Mouse (Mus musculus) adrenal gland, postnatal 4 days (tissue): ENCODE data around the gene Cntnap2. TPM values are rescaled to one million over a fixed set of nuclear protein-coding genes. Genes with fewer than 3 reads are reported as not detected.
"Not testable (repeated sequence)": the region's sequence is repeated elsewhere in the genome, so short reads cannot be mapped to it uniquely, and the experiment has no call there.

Experiments
- DNase-seq, 2 experiments: peaks; one replicate each; pipeline ENCODE4 v3.0.0; 2021 to 2022; ENCODE audit warnings: low spot score in 2 of 2, mixed read lengths in 2 of 2
- total RNA-seq, 2 experiments: library from RNA; stranded (reverse); gene quantifications; 2 replicates each; pipeline ENCODE4 v1.2.3; 2021

Gene Cntnap2
- total RNA-seq, 2 experiments from 2014 or later: 4.9 to 5.3 TPM

DNA sequence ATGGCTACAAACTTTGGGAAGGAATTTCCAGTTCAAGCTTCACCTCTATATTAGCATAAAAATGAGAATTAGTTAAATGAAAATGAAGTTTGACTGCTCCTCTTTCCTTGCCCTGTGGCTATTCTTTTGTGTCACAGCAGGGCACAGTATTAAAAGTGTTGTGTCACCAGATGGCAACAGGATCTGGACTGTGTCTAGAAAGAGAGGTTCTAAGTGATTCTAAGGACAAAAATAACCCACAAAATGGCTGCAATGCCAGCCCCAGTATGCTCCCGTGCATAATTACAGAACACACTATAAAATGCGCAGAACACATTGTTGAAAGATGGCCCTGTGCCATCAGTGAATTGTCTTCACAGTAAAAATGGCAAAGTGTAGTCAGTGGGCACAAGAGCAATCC is 1146.4 kb downstream of the Cntnap2 start:
- no peak for DNase-seq

DNA sequence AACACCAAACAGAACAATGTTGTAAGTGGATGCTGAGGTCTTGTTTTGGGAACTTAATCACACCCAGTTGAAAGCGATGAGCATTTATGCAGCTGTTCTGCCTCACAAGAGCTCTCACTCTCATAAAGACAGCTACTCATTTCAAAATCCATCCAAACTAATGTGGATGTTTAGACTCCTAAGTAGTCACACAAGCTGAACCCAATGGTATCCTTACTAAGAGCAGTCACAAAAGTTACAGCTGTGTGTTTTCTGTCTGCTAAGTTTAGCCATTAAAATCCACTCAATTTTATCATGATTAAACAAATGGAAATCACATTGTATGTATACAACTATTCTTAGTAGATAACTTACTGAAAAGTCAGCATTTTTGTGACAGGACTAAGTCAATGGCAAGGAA is 1173.7 kb downstream of the Cntnap2 start:
- no peak for DNase-seq

- no peak for DNase-seq
Observed at GRCm38 (mm10) chr6:46240349-46240748, 1181.2 kb downstream of the Cntnap2 start.

GRCm38 (mm10) chr6:46263171-46263570 is 1204.0 kb downstream of the Cntnap2 start:
- no peak for DNase-seq

DNA sequence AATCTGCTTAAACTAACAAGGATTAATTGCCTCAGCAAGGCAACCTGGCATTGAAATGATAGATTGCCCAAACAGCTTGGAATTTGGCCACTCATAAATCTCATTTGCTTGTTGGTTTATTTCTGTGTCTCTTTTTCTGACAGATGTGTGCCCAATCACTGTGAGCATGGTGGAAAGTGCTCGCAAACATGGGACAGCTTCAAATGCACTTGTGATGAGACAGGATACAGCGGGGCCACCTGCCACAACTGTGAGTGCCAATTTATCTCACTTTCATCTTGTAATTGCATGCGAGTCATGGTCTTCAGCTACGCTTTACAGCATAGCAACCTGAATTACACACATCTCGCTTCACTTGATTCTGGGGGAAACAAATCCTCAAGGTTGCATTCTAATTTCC is 1287.8 kb downstream of the Cntnap2 start:
- no peak for DNase-seq

DNA sequence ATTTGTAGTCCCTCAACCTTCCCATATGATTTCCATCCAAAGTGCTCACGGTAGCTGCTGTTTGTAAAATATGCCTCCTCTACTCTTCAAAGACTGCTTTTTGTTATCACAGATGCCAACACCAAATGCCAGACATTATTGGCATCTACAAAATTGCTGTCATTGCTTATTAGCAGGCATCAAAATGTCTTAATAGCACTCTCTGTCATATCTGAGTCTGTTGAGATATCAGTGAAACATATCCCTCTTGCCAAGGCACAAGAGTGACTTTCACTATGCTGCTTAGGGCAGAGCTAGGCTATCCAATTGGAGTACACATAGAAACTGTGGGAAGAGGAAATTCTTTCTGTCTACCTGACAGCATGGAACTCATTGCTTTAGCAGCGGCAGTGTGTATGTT is 1301.9 kb downstream of the Cntnap2 start:
- no peak for DNase-seq

- no peak for DNase-seq
Observed at GRCm38 (mm10) chr6:46362156-46362555, 1303.0 kb downstream of the Cntnap2 start.

GRCm38 (mm10) chr6:46398725-46399589 is 1339.8 kb downstream of the Cntnap2 start:
- no peak for DNase-seq

GRCm38 (mm10) chr6:46414154-46414553 is 1355.0 kb downstream of the Cntnap2 start:
- DNase-seq: no peak

DNA sequence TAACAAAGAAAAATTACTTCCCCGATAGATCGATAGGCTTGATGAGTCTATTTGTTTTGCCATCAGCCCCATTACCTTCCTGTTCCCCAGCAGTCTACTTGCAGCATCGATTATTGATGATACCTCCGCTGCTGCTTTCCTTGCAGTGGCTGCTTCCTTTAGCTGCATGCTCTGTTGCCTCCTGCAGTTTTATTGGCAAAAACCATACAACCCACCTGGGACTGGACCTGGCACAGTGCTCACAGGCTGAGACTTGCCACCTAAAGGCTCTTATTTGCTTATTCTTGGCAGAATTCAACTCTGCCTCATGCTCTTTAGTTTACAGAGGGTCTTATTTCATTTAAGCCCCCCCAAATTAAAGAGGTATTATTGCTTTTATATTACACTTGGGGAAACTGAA is 1355.4 kb downstream of the Cntnap2 start:
- no peak for DNase-seq

- no peak for DNase-seq
Observed at GRCm38 (mm10) chr6:46419827-46420226, 1360.7 kb downstream of the Cntnap2 start.

- no peak for DNase-seq
Observed at GRCm38 (mm10) chr6:46420349-46420748, 1361.2 kb downstream of the Cntnap2 start.

DNA sequence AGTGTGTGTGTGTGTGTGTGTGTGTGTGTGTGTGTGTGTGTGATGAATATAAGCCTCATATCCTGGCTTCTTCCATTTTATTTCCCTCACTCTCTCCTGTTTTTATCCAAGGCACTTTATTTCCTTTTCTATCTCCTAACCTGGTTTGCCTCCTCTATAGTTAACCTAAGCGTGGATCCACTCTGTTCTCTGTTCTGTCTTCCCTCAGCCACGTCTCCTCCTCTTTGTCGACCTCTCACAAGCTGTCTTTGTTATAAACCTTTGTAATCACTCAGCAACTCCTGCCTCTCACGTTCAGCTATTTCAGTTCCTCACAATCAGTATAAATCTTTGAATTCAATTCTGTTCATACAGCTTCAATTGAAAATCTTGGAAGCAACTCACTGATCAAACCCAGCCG is 1369.1 kb downstream of the Cntnap2 start:
- no peak for DNase-seq

DNA sequence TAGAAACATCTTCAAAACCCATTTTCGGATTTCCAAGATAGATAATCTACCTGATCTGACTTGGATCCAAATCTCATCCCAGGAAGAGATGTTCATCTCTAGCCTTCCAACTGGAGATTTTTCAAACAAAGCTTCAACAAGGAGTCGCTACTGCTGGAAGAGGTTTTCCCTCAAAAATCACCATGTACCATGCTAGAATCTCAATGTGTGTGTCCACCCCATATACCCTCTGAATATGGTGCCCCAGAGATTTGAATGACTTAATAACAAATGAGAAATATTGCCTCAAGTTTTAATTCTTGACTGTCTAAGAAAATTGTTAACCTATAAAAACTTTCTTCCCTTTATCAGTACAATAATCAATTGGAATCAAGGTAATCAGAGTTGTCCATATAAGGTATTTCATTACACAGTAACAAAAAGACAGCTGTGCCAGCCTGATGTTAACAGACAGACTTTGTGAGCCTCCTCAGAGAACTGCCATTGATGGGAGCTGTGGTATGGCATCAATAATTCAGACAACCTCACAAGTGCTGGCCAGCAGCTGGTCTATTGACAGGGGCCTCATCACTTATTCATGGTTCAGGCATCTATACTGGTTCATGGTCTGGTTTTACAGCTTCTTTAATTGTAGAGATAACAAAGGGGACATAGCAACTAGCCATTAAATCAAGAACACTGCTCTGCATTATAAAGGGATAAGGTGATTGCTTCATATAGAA is 1391.9 kb downstream of the Cntnap2 start:
- no peak for DNase-seq

- no peak for DNase-seq
Observed at GRCm38 (mm10) chr6:46472683-46473082, 1413.5 kb downstream of the Cntnap2 start.

- no peak for DNase-seq
Observed at GRCm38 (mm10) chr6:46484392-46484791, 1425.2 kb downstream of the Cntnap2 start.

DNA sequence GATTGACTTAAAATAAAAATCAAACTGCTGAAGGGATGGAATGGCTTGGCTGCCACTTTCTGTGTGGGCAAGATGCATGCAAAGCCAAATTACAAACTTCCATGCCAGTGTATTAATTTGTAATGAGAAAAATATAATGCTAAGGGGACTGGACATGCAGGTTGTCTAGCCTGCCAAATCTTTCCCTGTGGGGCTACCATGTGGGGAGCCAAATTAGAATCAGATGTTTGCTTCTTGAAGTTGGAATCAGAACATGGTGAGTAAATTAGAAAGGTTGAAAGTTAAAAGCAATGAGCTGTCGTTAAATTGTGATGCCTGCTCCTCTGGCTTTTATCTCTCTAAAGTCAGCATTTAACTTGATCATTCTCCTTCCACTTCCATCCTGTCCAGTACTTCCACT is 1443.6 kb downstream of the Cntnap2 start:
- no peak for DNase-seq

GRCm38 (mm10) chr6:46512841-46513240 is 1453.7 kb downstream of the Cntnap2 start:
- no peak for DNase-seq

DNA sequence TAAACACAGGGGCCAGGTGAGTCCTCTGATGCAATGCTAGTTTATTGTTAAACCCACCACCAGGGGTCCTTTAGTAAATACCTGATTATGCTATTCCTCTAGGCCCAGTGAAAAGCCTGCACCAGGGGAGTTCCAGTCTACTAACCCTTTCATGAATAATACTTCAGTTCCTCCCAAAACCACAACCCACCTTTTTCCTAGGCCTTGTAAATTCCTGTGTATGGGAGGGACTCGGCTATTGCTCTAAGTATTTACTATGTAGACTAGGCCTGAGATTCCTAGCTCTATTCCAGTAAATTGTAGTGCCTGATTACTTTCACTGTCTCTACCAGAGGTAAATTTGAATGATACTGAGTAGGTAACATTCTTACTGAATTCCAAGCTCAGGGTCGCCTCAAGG is 1478.4 kb downstream of the Cntnap2 start:
- DNase-seq: not testable (repeated sequence)

GRCm38 (mm10) chr6:46563470-46563869 is 1504.3 kb downstream of the Cntnap2 start:
- DNase-seq: no peak

DNA sequence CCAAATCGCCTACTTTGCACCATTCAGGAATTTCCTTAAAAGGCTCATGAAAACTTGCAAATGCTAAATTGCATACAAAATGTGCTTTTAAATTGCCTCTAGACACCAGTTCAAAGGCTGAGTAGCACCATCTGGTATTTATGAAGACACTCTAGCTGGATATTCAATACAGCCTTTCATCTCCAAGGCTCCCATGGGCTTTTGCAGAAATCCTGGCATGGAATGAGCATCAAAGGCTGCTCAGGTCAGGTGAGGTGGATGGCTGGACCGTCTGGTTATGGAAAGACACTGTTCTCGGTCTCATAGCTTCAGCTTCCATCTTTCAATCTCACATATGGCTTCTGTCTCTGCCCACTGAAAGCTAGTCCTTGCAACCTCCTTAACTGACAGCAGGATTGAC is 1515.9 kb downstream of the Cntnap2 start:
- no peak for DNase-seq

DNA sequence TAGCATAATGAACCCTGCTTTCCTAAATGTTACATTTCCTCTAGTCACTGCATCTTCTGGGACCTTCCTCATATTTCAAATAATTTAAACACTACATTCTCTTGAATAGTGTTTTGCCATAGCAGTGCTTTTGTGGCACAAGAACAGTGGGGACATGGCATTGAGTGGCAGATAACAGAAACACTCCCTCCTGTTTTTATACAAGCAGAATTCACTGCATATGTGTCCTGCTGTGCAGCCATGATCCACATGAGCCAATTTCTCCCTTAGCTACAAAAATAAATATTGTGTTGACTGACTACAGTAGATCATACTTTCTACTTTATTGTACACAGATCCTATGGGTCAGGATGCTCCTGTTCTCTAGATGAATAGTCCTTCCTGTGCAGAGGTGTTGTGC is 1553.2 kb downstream of the Cntnap2 start:
- DNase-seq: no peak

DNA sequence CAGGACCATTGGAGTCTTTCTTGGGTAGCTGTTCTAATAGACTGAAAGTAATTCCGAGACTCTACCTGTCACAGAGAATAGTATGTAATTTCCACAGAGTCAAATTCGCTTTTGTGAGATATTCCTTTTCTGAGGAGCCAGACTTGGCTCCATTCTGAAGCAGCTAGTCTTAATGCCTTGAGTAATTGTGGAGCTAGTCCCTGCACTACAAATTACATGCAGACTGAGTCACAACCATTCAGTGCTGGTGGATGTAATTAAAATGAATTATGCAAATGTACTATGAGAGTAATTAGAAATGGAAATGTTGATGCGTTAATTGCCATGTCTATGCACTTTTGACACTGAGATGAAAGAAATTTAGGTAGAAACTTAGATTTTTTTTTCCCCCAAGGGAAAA is 1553.7 kb downstream of the Cntnap2 start:
- no peak for DNase-seq
